Mouse (Mus musculus) embryonic facial prominence, embryonic 12.5 days (tissue): ENCODE measurements at regions not wholly inside any gene's neighbourhood (a gene's known extent, or its start where the extent isn't known, plus 50 kb on each side); places are given as distances from the start of the nearest gene placed in this dataset.

ENCODE experiments used
- ATAC-seq: fragments of 200-750 bp; cut with Nextera tagmentation; 2 replicates; pipeline ENCODE4 v1.8.0; 2017; ENCODE audit not compliant: insufficient number of reproducible peaks, insufficient read depth, low FRiP score, low TSS enrichment
- H3K27ac ChIP-seq: fragments of 300-500 bp; sonication (generic); 2 replicates; pipeline ENCODE4 v1.5.1; 2016; ENCODE audit warnings: mild to moderate bottlenecking
- H3K27me3 ChIP-seq: fragments of 300-500 bp; sonication (generic); 2 replicates; pipeline ENCODE4 v1.6.1; 2016; ENCODE audit warnings: mild to moderate bottlenecking, moderate library complexity
- H3K36me3 ChIP-seq: fragments of 300-500 bp; sonication (generic); 2 replicates; pipeline ENCODE4 v1.6.1; 2016; ENCODE audit warnings: mild to moderate bottlenecking
- H3K4me1 ChIP-seq: fragments of 300-500 bp; sonication (generic); 2 replicates; pipeline ENCODE4 v1.6.1; 2016
- H3K4me2 ChIP-seq: fragments of 300-500 bp; sonication (generic); replicated peaks from 2 replicates; pipeline ENCODE4 v1.6.1; 2016; ENCODE audit warnings: mild to moderate bottlenecking, moderate library complexity
- H3K4me3 ChIP-seq: fragments of 300-500 bp; sonication (generic); 2 replicates; pipeline ENCODE4 v1.5.1; 2016; ENCODE audit warnings: mild to moderate bottlenecking
- H3K9ac ChIP-seq: fragments of 300-500 bp; sonication (generic); 2 replicates; pipeline ENCODE4 v1.6.1; 2016; ENCODE audit warnings: mild to moderate bottlenecking, moderate library complexity
- H3K9me3 ChIP-seq: fragments of 300-500 bp; sonication (generic); 2 replicates; pipeline ENCODE4 v1.6.1; 2016; ENCODE audit warnings: mild to moderate bottlenecking, moderate library complexity
- WGBS: fragments of 180-500 bp; shearing (Covaris S2); methylation state at CpG from one replicate; pipeline ENCODE4 v1.1.7; 2016; 5-methylcytosine and 5-hydroxymethylcytosine counted together

DNA sequence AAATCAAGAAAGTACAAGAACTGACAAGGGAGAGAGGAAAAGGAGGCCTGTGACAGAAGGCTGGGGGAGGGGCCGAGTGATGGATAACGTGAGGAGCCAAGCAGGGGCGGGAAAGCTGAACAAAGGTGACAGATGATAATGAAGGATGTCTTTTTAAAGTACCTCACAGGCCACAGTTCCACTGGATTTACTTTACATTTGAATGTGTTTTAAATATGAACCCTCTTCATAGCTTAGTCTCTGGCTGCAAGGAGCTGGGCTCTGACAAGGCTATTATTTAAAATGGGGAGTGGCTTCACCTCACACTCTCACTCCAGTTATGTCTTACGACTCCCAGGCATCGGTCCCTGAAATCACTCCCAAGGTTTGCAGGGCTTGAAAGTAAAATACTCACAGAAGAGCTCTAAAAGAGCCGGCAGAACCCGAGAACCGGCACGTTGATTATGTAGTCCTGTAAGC, 190.6 kb upstream of the Dnajc24 start:
- Histone ChIP-seq H3K9me3 (no peaks in the 10 kb centered on the region), H3K4me2 (peak overlapping the region; percentile 59), H3K4me1 (no peaks in the 10 kb centered on the region), H3K36me3 (no peaks in the 10 kb centered on the region), H3K27me3 (peaks cover 11% of the 10 kb centered on the region), H3K4me3 (peak overlapping the region; percentile 23), H3K9ac (no peak overlapping the region), H3K27ac (no peak overlapping the region)
- 0 out of 2 replicates have a peak, but pooled peaks have one; percentile 18 for ATAC-seq
- 4% methylated on average over 9 of the region's 9 CpGs for WGBS

DNA sequence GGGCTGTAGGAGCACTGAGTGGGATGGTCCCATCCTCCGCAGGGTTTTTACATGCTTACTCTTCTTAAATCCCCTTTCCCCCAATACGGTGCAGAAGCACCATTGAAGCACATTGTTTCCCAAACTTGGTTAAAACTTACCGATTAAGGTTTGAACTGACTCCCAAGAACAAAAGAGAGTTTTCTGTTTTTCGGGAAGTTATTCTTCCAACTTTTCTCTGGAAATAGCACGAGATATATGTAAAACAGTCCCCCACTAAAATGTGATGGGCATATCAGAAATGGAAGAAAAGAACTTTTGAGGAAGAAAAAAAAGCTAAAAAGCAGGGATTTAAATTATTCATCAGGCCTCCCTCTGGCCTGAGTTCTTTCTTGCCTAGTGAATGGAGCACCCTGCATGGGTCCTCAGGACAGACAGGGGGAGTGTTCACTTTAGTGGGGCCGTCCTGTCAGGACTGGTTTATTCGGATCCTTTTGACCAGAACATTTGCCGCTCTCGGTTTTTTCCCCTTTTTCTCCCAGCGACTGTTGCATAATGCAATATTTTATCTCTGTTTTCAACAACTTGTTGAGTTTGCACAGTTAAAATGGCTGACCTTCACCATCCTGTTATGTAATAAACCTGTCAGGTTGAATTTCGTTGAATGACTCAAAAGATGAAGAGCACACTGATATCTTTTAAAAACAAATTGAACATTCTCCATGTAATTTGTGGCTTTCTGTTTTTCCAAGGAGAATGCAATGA, 187.4 kb upstream of the Dnajc24 start:
- no peaks in the 10 kb centered on the region for H3K36me3 ChIP-seq
- H3K4me1 ChIP-seq, result no peaks in the 10 kb centered on the region
- no peak overlapping the region for H3K4me2 ChIP-seq
- H3K27me3 ChIP-seq, result peaks cover 9% of the 10 kb centered on the region
- ATAC-seq, result no peak
- H3K4me3 ChIP-seq, result no peak overlapping the region
- H3K9me3 ChIP-seq, result no peaks in the 10 kb centered on the region
- H3K27ac ChIP-seq, result no peak overlapping the region
- 34% methylated on average over 11 of the region's 11 CpGs for WGBS
- H3K9ac ChIP-seq, result no peak overlapping the region

- no peak overlapping the region for H3K9ac ChIP-seq
- no peaks in the 10 kb centered on the region for H3K9me3 ChIP-seq
- H3K36me3 ChIP-seq, result no peaks in the 10 kb centered on the region
- no peaks in the 10 kb centered on the region for H3K4me1 ChIP-seq
- H3K27me3 ChIP-seq, result peaks cover 10% of the 10 kb centered on the region
- no peak overlapping the region for H3K4me2 ChIP-seq
- ATAC-seq, result no peak
- WGBS, result 74% methylated on average over 16 of the region's 16 CpGs
- H3K4me3 ChIP-seq, result no peak overlapping the region
- no peak overlapping the region for H3K27ac ChIP-seq
Measured at GRCm38 (mm10) chr2:106183651-106184050, 180.3 kb upstream of the Dnajc24 start.

- H3K4me3 ChIP-seq, result no peak overlapping the region
Measured at GRCm38 (mm10) chr2:106182051-106182450, 178.7 kb upstream of the Dnajc24 start.

GRCm38 (mm10) chr2:106162681-106163080, 159.3 kb upstream of the Dnajc24 start:
- ATAC-seq, result no peak
- 79% methylated on average over 4 of the region's 4 CpGs for WGBS
- Histone ChIP-seq H3K27ac (no peak overlapping the region), H3K4me1 (no peaks in the 10 kb centered on the region), H3K9me3 (no peaks in the 10 kb centered on the region), H3K27me3 (no peaks in the 10 kb centered on the region), H3K36me3 (no peaks in the 10 kb centered on the region), H3K4me2 (no peak overlapping the region), H3K9ac (no peak overlapping the region), H3K4me3 (no peak overlapping the region)

More at GRCm38 (mm10) chr2:106182051-106182450, 178.7 kb upstream of the Dnajc24 start:
- Histone ChIP-seq H3K4me2 (peak overlapping the region; percentile 35), H3K27ac (no peak overlapping the region), H3K9ac (no peak overlapping the region), H3K36me3 (no peaks in the 10 kb centered on the region), H3K9me3 (no peaks in the 10 kb centered on the region), H3K4me1 (no peaks in the 10 kb centered on the region), H3K27me3 (peaks cover 10% of the 10 kb centered on the region)
- WGBS, result 8% methylated on average over 9 of the region's 10 CpGs
- no peak for ATAC-seq

DNA sequence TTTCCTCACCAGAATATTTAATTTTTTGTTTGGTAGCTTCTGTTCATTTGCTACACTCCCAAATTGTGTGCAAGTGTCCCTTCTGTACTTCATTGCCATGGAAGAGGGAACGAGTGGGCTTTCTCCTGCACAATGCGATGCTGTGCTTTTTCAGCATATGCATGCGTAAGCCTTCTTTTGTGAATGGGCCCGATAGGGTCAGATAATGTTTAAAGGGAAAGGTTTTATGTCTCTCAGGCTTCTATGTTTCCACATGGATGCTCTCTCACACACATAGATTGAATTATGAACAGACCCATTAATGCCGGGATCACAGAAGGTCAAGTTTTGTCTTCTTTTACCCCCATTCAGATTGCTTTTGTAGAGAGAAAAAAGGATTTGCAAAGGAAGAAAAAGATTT, 158.5 kb upstream of the Dnajc24 start:
- whole genome bisulfite sequencing, result 79% methylated on average over 5 of the region's 5 CpGs
- Histone ChIP-seq H3K9me3 (no peaks in the 10 kb centered on the region), H3K4me2 (no peak overlapping the region), H3K27me3 (no peaks in the 10 kb centered on the region), H3K4me1 (no peaks in the 10 kb centered on the region), H3K27ac (no peak overlapping the region), H3K9ac (no peak overlapping the region), H3K36me3 (no peaks in the 10 kb centered on the region), H3K4me3 (no peak overlapping the region)
- no peak for ATAC-seq

- H3K9ac ChIP-seq, result no peak overlapping the region
- H3K4me3 ChIP-seq, result no peak overlapping the region
- no peaks in the 10 kb centered on the region for H3K27me3 ChIP-seq
- no peaks in the 10 kb centered on the region for H3K4me1 ChIP-seq
- H3K36me3 ChIP-seq, result no peaks in the 10 kb centered on the region
- ATAC-seq, result no peak
- H3K27ac ChIP-seq, result no peak overlapping the region
- no peak overlapping the region for H3K4me2 ChIP-seq
- 54% methylated on average over 3 of the region's 3 CpGs for WGBS
- H3K9me3 ChIP-seq, result no peaks in the 10 kb centered on the region
Measured at GRCm38 (mm10) chr2:106149701-106150100, 146.4 kb upstream of the Dnajc24 start.

DNA sequence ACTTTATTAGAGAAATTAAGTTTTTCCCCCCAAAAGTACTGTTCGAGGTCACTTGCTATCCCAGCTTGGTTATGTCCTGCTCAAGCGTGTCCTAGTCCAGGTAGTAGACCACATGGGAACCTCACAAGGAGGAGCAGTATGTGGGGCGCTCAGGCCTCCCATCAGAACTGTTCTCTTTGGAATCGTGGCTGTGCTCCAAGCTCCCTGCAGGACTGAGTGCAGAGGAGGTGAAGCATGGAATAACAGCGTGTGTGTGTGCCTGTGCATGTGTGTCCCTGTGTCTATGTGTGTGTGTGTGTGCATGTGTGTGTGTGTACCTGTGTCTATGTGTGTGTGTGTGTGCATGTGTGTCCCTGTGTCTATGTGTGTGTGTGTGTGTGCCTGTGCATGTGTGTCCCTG, 137.6 kb upstream of the Dnajc24 start:
- Histone ChIP-seq H3K36me3 (no peaks in the 10 kb centered on the region), H3K27ac (no peak overlapping the region), H3K4me3 (no peak overlapping the region), H3K4me2 (no peak overlapping the region), H3K9me3 (no peaks in the 10 kb centered on the region), H3K4me1 (no peaks in the 10 kb centered on the region), H3K27me3 (no peaks in the 10 kb centered on the region), H3K9ac (no peak overlapping the region)
- ATAC-seq, result no peak
- WGBS, result 89% methylated on average over 5 of the region's 5 CpGs

DNA sequence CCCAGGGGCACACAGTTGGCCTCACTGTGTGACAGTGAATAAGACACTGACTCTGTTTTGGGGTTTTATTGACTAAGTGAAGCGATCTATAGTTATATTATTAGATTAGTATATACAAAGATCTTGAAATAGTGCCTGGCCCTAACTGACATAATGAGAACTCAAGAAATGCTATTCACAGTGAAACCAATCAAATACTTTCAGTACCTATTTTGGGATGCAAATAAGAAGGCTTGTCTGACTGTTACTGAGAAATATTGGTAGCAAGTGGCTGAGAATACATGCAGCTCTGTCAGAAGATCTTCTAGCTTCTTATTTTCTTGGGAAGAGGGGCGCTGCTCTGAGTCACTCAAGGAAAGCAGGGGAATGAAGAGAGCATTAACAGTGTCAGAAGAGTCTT, 97.7 kb upstream of the Dnajc24 start:
- Histone ChIP-seq H3K4me2 (no peak overlapping the region), H3K4me1 (no peaks in the 10 kb centered on the region), H3K27me3 (no peaks in the 10 kb centered on the region), H3K27ac (no peak overlapping the region), H3K9me3 (no peaks in the 10 kb centered on the region), H3K4me3 (no peak overlapping the region), H3K36me3 (no peaks in the 10 kb centered on the region), H3K9ac (no peak overlapping the region)
- no peak for ATAC-seq
- WGBS, result 90% methylated on average over 2 of the region's 2 CpGs

DNA sequence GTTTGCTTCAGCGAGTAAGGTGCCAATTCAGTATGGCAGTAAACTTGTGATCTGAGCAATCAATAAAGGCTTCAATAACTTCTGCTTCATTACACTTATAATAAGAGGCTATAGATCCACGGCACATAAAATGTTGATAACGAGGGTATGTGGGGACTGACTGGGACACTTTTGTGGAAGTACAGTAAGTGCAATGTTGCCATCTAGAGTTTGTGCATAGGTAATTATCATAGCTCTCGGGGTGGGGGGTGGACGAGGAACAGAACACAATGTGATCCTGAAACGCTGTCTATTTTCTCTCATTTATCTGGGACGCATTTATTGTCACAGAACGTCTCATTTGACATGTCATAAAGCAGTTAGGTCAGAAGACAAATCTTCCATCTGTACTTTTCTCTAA, 82.8 kb upstream of the Dnajc24 start:
- H3K36me3 ChIP-seq, result no peaks in the 10 kb centered on the region
- no peak overlapping the region for H3K4me3 ChIP-seq
- WGBS, result 67% methylated on average over 8 of the region's 8 CpGs
- H3K9me3 ChIP-seq, result no peaks in the 10 kb centered on the region
- no peaks in the 10 kb centered on the region for H3K4me1 ChIP-seq
- no peaks in the 10 kb centered on the region for H3K27me3 ChIP-seq
- no peak overlapping the region for H3K9ac ChIP-seq
- no peak overlapping the region for H3K27ac ChIP-seq
- ATAC-seq, result no peak
- H3K4me2 ChIP-seq, result no peak overlapping the region

DNA sequence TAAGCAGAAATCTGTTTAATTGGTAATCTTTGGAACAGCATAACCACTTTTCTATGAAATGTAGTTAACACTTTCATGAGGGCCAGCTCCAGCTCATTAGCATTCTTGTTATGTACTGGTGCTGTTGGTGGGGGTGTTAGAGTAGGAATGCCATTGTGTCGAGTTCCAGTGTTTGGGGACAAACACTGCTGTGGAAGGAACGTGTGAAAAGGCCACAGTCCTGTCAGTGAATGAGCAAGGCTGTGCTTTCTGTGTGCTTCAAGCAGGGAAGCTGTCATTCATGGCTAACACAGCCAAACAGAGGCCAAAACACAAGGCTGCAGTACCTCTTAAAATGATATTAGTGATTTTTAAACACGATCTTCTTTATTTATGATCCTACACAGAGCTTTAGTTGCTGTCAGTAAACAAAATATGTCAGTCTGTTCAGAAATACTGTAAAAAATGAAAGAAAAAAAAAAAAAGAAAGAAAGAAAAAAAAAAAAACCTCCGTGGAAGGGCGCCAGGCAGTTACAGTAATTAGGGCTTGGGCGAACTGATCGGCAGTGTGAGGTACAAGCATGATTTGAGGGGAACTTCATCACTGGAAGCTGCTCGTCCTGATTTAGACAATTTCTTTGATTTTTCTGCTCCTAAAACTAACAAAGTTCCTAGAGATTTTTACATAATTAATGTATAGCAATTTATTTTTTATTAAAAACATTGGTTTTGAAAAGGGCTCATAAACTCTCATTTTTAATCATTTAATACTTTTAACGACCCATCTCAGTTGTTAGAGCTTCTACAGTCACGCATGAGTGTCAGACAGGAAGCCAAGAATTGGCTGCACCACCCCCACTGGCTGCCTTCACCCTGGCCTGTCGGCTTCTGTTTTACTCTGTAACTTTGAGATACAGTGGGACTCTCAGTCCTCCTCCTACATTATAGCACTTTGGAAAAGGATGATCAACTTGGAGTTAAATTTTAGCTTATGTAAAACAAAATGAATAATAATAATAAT, 80.8 kb upstream of the Dnajc24 start:
- ATAC-seq, result no peak

GRCm38 (mm10) chr2:106083001-106083400, 79.7 kb upstream of the Dnajc24 start:
- WGBS, result 59% methylated on average over 8 of the region's 8 CpGs
- Histone ChIP-seq H3K9ac (no peak overlapping the region), H3K9me3 (no peaks in the 10 kb centered on the region), H3K27me3 (no peaks in the 10 kb centered on the region), H3K4me3 (no peak overlapping the region), H3K4me1 (no peaks in the 10 kb centered on the region), H3K27ac (no peak overlapping the region), H3K4me2 (no peak overlapping the region), H3K36me3 (no peaks in the 10 kb centered on the region)
- no peak for ATAC-seq

More for the DNA sequence above, 80.8 kb upstream of the Dnajc24 start:
- H3K27ac ChIP-seq, result no peak overlapping the region
- H3K27me3 ChIP-seq, result no peaks in the 10 kb centered on the region
- H3K4me3 ChIP-seq, result no peak overlapping the region
- H3K9ac ChIP-seq, result no peak overlapping the region
- no peaks in the 10 kb centered on the region for H3K9me3 ChIP-seq
- H3K4me1 ChIP-seq, result no peaks in the 10 kb centered on the region
- no peaks in the 10 kb centered on the region for H3K36me3 ChIP-seq
- H3K4me2 ChIP-seq, result no peak overlapping the region
- WGBS, result 24% methylated on average over 11 of the region's 11 CpGs
